Mouse (Mus musculus) hindbrain, embryonic 12.5 days (tissue): Measurements from ENCODE around the gene Psma2. TPM values are rescaled to one million over a fixed set of nuclear protein-coding genes. Genes with fewer than 3 reads are reported as not detected.

Source experiments
- ATAC-seq: fragments of 200-750 bp; cut with Nextera tagmentation; 2 replicates; pipeline ENCODE4 v1.8.0; 2017; ENCODE audit warnings: moderate TSS enrichment; ENCODE audit not compliant: low FRiP score
- H3K27ac ChIP-seq: fragments of 300-500 bp; sonication (generic); 2 replicates; pipeline ENCODE4 v1.5.1; 2016; ENCODE audit warnings: mild to moderate bottlenecking
- H3K27me3 ChIP-seq: fragments of 300-500 bp; sonication (generic); 2 replicates; pipeline ENCODE4 v1.6.1; 2016; ENCODE audit warnings: mild to moderate bottlenecking
- H3K36me3 ChIP-seq: fragments of 300-500 bp; sonication (generic); 2 replicates; pipeline ENCODE4 v1.6.1; 2016; ENCODE audit warnings: mild to moderate bottlenecking
- H3K4me1 ChIP-seq: fragments of 300-500 bp; sonication (generic); 2 replicates; pipeline ENCODE4 v1.6.1; 2016
- H3K4me2 ChIP-seq: fragments of 300-500 bp; sonication (generic); replicated peaks from 2 replicates; pipeline ENCODE4 v1.6.1; 2016; ENCODE audit warnings: mild to moderate bottlenecking
- H3K4me3 ChIP-seq: fragments of 300-500 bp; sonication (generic); 2 replicates; pipeline ENCODE4 v1.5.1; 2016; ENCODE audit warnings: mild to moderate bottlenecking
- H3K9ac ChIP-seq: fragments of 300-500 bp; sonication (generic); 2 replicates; pipeline ENCODE4 v1.6.1; 2016; ENCODE audit warnings: mild to moderate bottlenecking, moderate library complexity
- H3K9me3 ChIP-seq: fragments of 300-500 bp; sonication (generic); replicated peaks from 2 replicates; pipeline ENCODE4 v1.6.1; 2016; ENCODE audit warnings: mild to moderate bottlenecking
- WGBS: fragments of 180-500 bp; shearing (Covaris S2); methylation state at CpG from one replicate; pipeline ENCODE4 v1.1.7; 2016; 5-methylcytosine and 5-hydroxymethylcytosine counted together
- polyA plus RNA-seq: library from polyadenylated mRNA; unstranded; fragments of >200 nt; fragmentation: Nextera tagmentation; extraction: Ambion mirVana; gene quantifications from 2 replicates; pipeline ENCODE4 v1.2.1, GENCODE M21; 2016

Psma2 gene
- polyA plus RNA-seq, 1 experiment from 2014 or later = 170 TPM

GRCm38 (mm10) chr13:14670342-14670741 is 57.3 kb downstream of the Psma2 start:
- Histone ChIP-seq H3K9ac (no peak overlapping the region), H3K36me3 (no peaks in the 10 kb centered on the region), H3K9me3 (no peaks in the 10 kb centered on the region), H3K27ac (no peak overlapping the region), H3K4me1 (no peaks in the 10 kb centered on the region), H3K4me2 (no peak overlapping the region), H3K4me3 (no peak overlapping the region), H3K27me3 (no peaks in the 10 kb centered on the region)
- no peak for ATAC-seq
- WGBS = 21% methylated on average over 2 of the region's 2 CpGs

GRCm38 (mm10) chr13:14688955-14689354 is 75.9 kb downstream of the Psma2 start:
- no peaks in the 10 kb centered on the region for H3K9me3 ChIP-seq

GRCm38 (mm10) chr13:14716801-14717200 is 103.8 kb downstream of the Psma2 start:
- H3K27ac ChIP-seq = no peak overlapping the region
- H3K27me3 ChIP-seq = no peaks in the 10 kb centered on the region

More at GRCm38 (mm10) chr13:14688955-14689354, 75.9 kb downstream of the Psma2 start:
- Histone ChIP-seq H3K9ac (no peak overlapping the region), H3K4me3 (no peak overlapping the region), H3K36me3 (no peaks in the 10 kb centered on the region), H3K4me2 (no peak overlapping the region), H3K4me1 (no peaks in the 10 kb centered on the region), H3K27ac (no peak overlapping the region), H3K27me3 (no peaks in the 10 kb centered on the region)
- WGBS = 67% methylated on average over 3 of the region's 3 CpGs
- no peak for ATAC-seq

GRCm38 (mm10) chr13:14717755-14718154 is 104.7 kb downstream of the Psma2 start:
- Histone ChIP-seq H3K9me3 (no peaks in the 10 kb centered on the region), H3K27ac (no peak overlapping the region), H3K4me1 (no peaks in the 10 kb centered on the region), H3K4me3 (no peak overlapping the region), H3K27me3 (no peaks in the 10 kb centered on the region), H3K9ac (no peak overlapping the region), H3K36me3 (no peaks in the 10 kb centered on the region), H3K4me2 (no peak overlapping the region)
- WGBS = 62% methylated on average over 3 of the region's 3 CpGs
- no peak for ATAC-seq

More at GRCm38 (mm10) chr13:14716801-14717200, 103.8 kb downstream of the Psma2 start:
- no peak for ATAC-seq
- no peak overlapping the region for H3K9ac ChIP-seq
- H3K4me2 ChIP-seq = no peak overlapping the region
- 88% methylated on average over 2 of the region's 2 CpGs for WGBS
- H3K36me3 ChIP-seq = no peaks in the 10 kb centered on the region
- H3K9me3 ChIP-seq = no peaks in the 10 kb centered on the region
- H3K4me1 ChIP-seq = no peaks in the 10 kb centered on the region
- no peak overlapping the region for H3K4me3 ChIP-seq

Other genes starting within 250 kb of the Psma2 start
- 23.1 and 29.0 TPM in 2 replicates for gene Hecw1, start 90.0 kb upstream of the Psma2 start, polyA plus RNA-seq
- 112 TPM in 2 replicates for gene Mrpl32, start 75 bp upstream of the Psma2 start, polyA plus RNA-seq
- gene AW209491, start 16.9 kb downstream of the Psma2 start, polyA plus RNA-seq = 31.9 and 34.2 TPM in 2 replicates